In genomic region chr13:45640431-45640830, GRCm38 (mm10) we compare ENCODE assay signal across 19 mouse cellular contexts.
"Had no signal": no experiment of that assay in that cellular context is flagged by ENCODE, and none has a peak within 500 bp of the region (broad histone marks: within the 10 kb centered on the region; RNA-seq: fewer than 3 reads in every experiment).

No protein-coding gene starts in this region.

- H3K4me2 ChIP-seq: kidney, embryonic 15.5 days; limb, embryonic 13.5 days; liver, embryonic 12.5 days; liver, embryonic 15.5 days; lung, embryonic 15.5 days; midbrain, embryonic 12.5 days; midbrain, embryonic 15.5 days; neural tube, embryonic 12.5 days; neural tube, embryonic 15.5 days had no signal

- ATAC-seq: liver, embryonic 12.5 days; midbrain, embryonic 15.5 days had no signal

- H3K9ac ChIP-seq: kidney, embryonic 15.5 days; limb, embryonic 13.5 days; liver, embryonic 12.5 days; liver, embryonic 15.5 days; lung, embryonic 15.5 days; midbrain, embryonic 12.5 days; midbrain, embryonic 15.5 days; neural tube, embryonic 12.5 days; neural tube, embryonic 15.5 days had no signal

- DNase-seq: kidney, adult 8-10 months; kidney, postnatal 10 days; kidney, postnatal 36 days; layer of hippocampus, postnatal 36 days; liver; lung, adult 18-20 months; thymus, adult 18-20 months; thymus, postnatal 36 days had no signal

- H3K4me1 ChIP-seq: limb, embryonic 10.5 days; lung, embryonic 15.5 days; neural tube, embryonic 12.5 days had no signal

- H3K9me3 ChIP-seq: kidney, embryonic 15.5 days; limb, embryonic 10.5 days; limb, embryonic 13.5 days; liver, embryonic 12.5 days; liver, embryonic 15.5 days; lung, embryonic 15.5 days; midbrain, embryonic 12.5 days; midbrain, embryonic 15.5 days; neural tube, embryonic 12.5 days; neural tube, embryonic 15.5 days had no signal

- H3K4me3 ChIP-seq: kidney, embryonic 15.5 days; limb, embryonic 10.5 days; limb, embryonic 13.5 days; liver, embryonic 12.5 days; liver, embryonic 15.5 days; lung, embryonic 15.5 days; midbrain, embryonic 12.5 days; midbrain, embryonic 15.5 days; neural tube, embryonic 12.5 days; neural tube, embryonic 15.5 days had no signal

- H3K36me3 ChIP-seq: kidney, embryonic 15.5 days; limb, embryonic 10.5 days; limb, embryonic 13.5 days; liver, embryonic 12.5 days; liver, embryonic 15.5 days; lung, embryonic 15.5 days; midbrain, embryonic 12.5 days; midbrain, embryonic 15.5 days; neural tube, embryonic 12.5 days; neural tube, embryonic 15.5 days had no signal

- H3K27ac ChIP-seq: kidney, embryonic 15.5 days; limb, embryonic 10.5 days; limb, embryonic 13.5 days; liver, embryonic 12.5 days; liver, embryonic 15.5 days; lung, embryonic 15.5 days; macrophage; midbrain, embryonic 12.5 days; midbrain, embryonic 15.5 days; neural tube, embryonic 12.5 days; neural tube, embryonic 15.5 days had no signal

- H3K27me3 ChIP-seq: kidney, embryonic 15.5 days; limb, embryonic 13.5 days; liver, embryonic 12.5 days; liver, embryonic 15.5 days; lung, embryonic 15.5 days; midbrain, embryonic 12.5 days; midbrain, embryonic 15.5 days; neural tube, embryonic 12.5 days; neural tube, embryonic 15.5 days had no signal
